Mouse (Mus musculus): ENCODE data around the gene Olfml2b. TPM values are rescaled to one million over a fixed set of nuclear protein-coding genes. Genes with fewer than 3 reads are reported as not detected.

The Olfml2b gene
- total RNA-seq, 2 experiments from 2014 or later: 53.6 to 56.8 TPM

Other genes with a start within 250 kb of the Olfml2b start
- 10 to 100 TPM; 19.9 to 20.0 TPM for gene Nos1ap, start 54.7 kb upstream of the Olfml2b start, total RNA-seq (2021)
- 10 to 100 TPM; 41.2 to 41.6 TPM for gene Atf6, start 223.2 kb downstream of the Olfml2b start, total RNA-seq (2021)
- gene Gm26620, start 240.5 kb downstream of the Olfml2b start, total RNA-seq (2021): under 1 TPM; 0.81 to 0.90 TPM
- 10 to 100 TPM; 14.3 to 16.3 TPM for gene Dusp12, start 241.0 kb downstream of the Olfml2b start, total RNA-seq (2021)